In the genomic region with DNA sequence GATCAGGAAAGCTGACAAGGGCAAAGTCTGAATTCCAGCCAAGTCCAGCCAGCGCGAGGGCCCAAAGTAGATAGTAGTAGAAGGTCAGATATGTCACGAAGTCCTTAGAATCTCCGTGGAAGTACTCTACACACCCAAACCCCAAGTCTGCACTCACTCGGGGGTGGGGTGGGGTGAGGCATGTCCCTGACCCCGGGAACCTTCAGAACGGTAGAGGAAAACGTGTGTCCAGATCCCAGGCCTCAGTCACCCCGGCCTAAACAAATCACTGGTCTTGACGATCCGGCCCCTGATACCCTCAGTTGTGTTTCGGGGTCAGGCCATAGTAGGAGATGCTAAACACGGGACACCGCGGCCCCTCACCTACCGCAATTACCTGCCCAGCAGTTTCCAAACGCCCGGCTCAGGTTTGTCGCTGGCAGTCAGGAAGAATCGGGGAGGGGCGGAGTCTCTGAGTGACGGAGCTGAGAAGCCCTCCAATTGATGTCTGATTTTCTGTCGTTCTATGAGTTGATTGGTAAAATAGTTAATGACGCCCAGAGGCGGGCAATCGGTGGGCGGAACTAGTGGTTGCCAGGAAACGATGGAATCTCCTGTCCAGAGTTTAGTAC, we compare ENCODE assay signal across 8 mouse cellular contexts. TPM values are rescaled to one million over a fixed set of nuclear protein-coding genes. Genes with fewer than 3 reads are reported as not detected.
DNase-seq lines count a peak whose midpoint lies in the region; ATAC-seq lines count a peak whose summit lies in the region.

A gene (minus strand): TSS at position 453 of the 611 bp plus-strand sequence.

- peak within 1 kb of the TSS; percentile 59 for H3K4me3 ChIP-seq in lung, embryonic 16.5 days (ENCODE audit: low read length)

- DNase-seq in MEL-GATA-1-ER (ENCODE audit: extremely low read depth, low read depth): peak; percentile 86
- DNase-seq in cerebellum, adult 8-10 months: peak; percentile 92
- peak; percentile 91 for DNase-seq in forelimb bud, embryonic 11.5 days (ENCODE audit: low read depth, low spot score)
- peak; percentile 98 for DNase-seq in layer of hippocampus, adult 9-10 months (ENCODE audit: low spot score)
- peak; percentile 61 for DNase-seq in ovary, postnatal 10 days (ENCODE audit: low spot score)
- DNase-seq in thymus, postnatal 10 days (ENCODE audit: low spot score in 2 of 2): peak; percentile 81 to 86

- ATAC-seq in hematopoietic stem cell, adult 5-6 weeks (replicated peaks in 1 of 2; ENCODE audit: insufficient read depth in 1 of 2, low FRiP score in 2 of 2, low TSS enrichment in 1 of 2, low read depth in 1 of 2, poor library complexity in 2 of 2, severe bottlenecking in 2 of 2): peak; percentile 99
- peak; percentile 97 for ATAC-seq in lung, embryonic 16.5 days (ENCODE audit: low read depth)

- H3K27me3 ChIP-seq in lung, embryonic 16.5 days (ENCODE audit: control insufficient read depth, insufficient read depth, low read depth, low read length): no peaks in the 10 kb centered on the region

- peaks cover 7% of the 10 kb centered on the region; the same call in 1 of the 2 replicates for H3K4me1 ChIP-seq in lung, embryonic 16.5 days (replicated peaks; ENCODE audit: control insufficient read depth, insufficient read depth, low read length)

- H3K9ac ChIP-seq in lung, embryonic 16.5 days (ENCODE audit: low read length): peak within 1 kb of the TSS; percentile 69

- no peaks in the 10 kb centered on the region for H3K9me3 ChIP-seq in lung, embryonic 16.5 days (ENCODE audit: control insufficient read depth, low read length)

- H3K27ac ChIP-seq in lung, embryonic 16.5 days (ENCODE audit: low read length): no peak within 1 kb of the TSS

- H3K36me3 ChIP-seq in lung, embryonic 16.5 days (ENCODE audit: control insufficient read depth, insufficient read depth, low read length): no peaks in the 10 kb centered on the region; the same call in 1 of the 2 replicates

- peak within 1 kb of the TSS; percentile 87 for H3K4me2 ChIP-seq in lung, embryonic 16.5 days (ENCODE audit: low read depth, low read length)

- 0% methylated on average over 28 of the region's 28 CpGs for WGBS in lung, embryonic 16.5 days

RNA-seq across cellular contexts. Expression of the gene that starts here (rescaled TPM):
- 8.0 and 16.3 TPM in 2 replicates for total RNA-seq in hematopoietic stem cell, adult 5-6 weeks (2017)
- 23.8 and 25.1 TPM in 2 replicates for polyA plus RNA-seq in lung, embryonic 16.5 days (2015; fragmentation: Nextera tagmentation; extraction: Ambion mirVana)
